Mouse (Mus musculus): Measurements from ENCODE around the gene Tbc1d30. TPM values are rescaled to one million over a fixed set of nuclear protein-coding genes. Genes with fewer than 3 reads are reported as not detected.

Gene Tbc1d30
- polyA plus RNA-seq, 1 experiment from 2014 or later: 4.1 TPM

DNA sequence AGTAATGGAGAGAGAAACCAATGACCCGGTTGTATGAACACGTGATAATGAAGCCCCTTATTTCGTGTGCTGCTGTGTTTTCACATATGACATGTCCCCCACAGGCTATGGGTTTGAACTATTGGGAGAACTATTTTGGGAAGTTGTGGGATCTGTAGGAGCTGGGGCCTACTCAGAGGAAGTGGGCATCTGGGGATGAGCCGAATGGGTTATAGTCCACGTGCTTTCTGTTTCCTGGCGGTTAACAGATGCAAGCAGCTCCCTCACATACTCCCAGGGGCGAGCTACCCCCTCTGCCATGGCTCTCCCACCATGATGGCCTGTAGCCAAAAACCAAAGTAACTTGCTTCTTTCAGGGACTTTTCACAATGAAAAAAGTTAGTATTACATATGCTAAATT is 132.5 kb downstream of the Tbc1d30 start:
- H3K9ac ChIP-seq (ENCODE audit: low read length): no peak overlapping the region

DNA sequence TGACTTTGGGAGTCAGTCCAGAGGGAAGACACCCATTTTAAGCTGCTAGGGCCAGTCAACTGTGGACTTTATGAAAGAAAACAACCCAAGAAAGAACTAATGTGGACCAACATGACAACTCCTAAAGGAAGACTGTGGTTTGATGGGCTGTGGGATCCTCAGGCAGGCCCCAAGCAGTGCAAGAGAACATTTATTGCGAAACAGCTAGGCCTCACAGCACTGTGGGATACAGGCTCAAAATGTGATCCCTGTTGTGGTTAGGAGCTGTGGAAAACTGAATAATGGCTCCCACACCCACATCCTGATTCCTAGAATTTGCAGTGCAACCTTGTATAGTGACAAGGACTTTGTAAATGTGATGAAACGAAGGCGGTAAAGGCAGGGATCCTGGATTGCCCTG is 134.3 kb downstream of the Tbc1d30 start:
- no peak overlapping the region for H3K4me3 ChIP-seq (ENCODE audit: low read depth, low read length)
- no peak for ATAC-seq (ENCODE audit: low FRiP score, low TSS enrichment)
- no peaks in the 10 kb centered on the region for H3K36me3 ChIP-seq (ENCODE audit: control insufficient read depth, insufficient read depth, low read length)
- H3K27ac ChIP-seq (replicated peaks): no peak overlapping the region
- H3K9me3 ChIP-seq (ENCODE audit: control insufficient read depth, low read length): no peaks in the 10 kb centered on the region
- WGBS: 80% methylated on average over 3 of the region's 3 CpGs
- H3K27me3 ChIP-seq (ENCODE audit: control insufficient read depth, insufficient read depth, low read length): no peaks in the 10 kb centered on the region
- no peak overlapping the region for H3K4me2 ChIP-seq (replicated peaks; ENCODE audit: low read depth)
- DNase-seq (ENCODE audit: low spot score): no peak
- no peaks in the 10 kb centered on the region for H3K4me1 ChIP-seq (replicated peaks; ENCODE audit: control insufficient read depth, insufficient read depth)
- no peak overlapping the region for H3K9ac ChIP-seq (ENCODE audit: low read length)
- TF ChIP-seq CTCF (IDR thresholded peaks at IDR 0.05; ENCODE audit: low read depth) (no peak), EP300 (optimal IDR thresholded peaks at IDR 0.05) (no peak)

More for the DNA sequence above, 132.5 kb downstream of the Tbc1d30 start:
- WGBS: 84% methylated on average over 7 of the region's 7 CpGs
- Histone ChIP-seq H3K4me1 (replicated peaks; ENCODE audit: control insufficient read depth, insufficient read depth) (no peaks in the 10 kb centered on the region), H3K27me3 (ENCODE audit: control insufficient read depth, insufficient read depth, low read length) (no peaks in the 10 kb centered on the region), H3K36me3 (ENCODE audit: control insufficient read depth, insufficient read depth, low read length) (no peaks in the 10 kb centered on the region), H3K4me2 (replicated peaks; ENCODE audit: low read depth) (no peak overlapping the region), H3K4me3 (ENCODE audit: low read depth, low read length) (no peak overlapping the region), H3K9me3 (ENCODE audit: control insufficient read depth, low read length) (no peaks in the 10 kb centered on the region), H3K27ac (replicated peaks) (no peak overlapping the region)
- ATAC-seq (ENCODE audit: low FRiP score, low TSS enrichment): no peak
- no peak for DNase-seq (ENCODE audit: low spot score)
- TF ChIP-seq CTCF (IDR thresholded peaks at IDR 0.05; ENCODE audit: low read depth): no peak

Other genes with a start within 250 kb of the Tbc1d30 start
- gene Gns, start 13.8 kb upstream of the Tbc1d30 start, polyA plus RNA-seq (2015; fragmentation: Nextera tagmentation; extraction: Ambion mirVana): 25.7 and 26.1 TPM in 2 replicates
- 19.2 and 20.0 TPM in 2 replicates for gene Rassf3, start 125.1 kb upstream of the Tbc1d30 start, polyA plus RNA-seq (2015; fragmentation: Nextera tagmentation; extraction: Ambion mirVana)
- gene Tbk1, start 235.5 kb upstream of the Tbc1d30 start, polyA plus RNA-seq (2015; fragmentation: Nextera tagmentation; extraction: Ambion mirVana): 16.6 TPM in 2 replicates